Mouse (Mus musculus) heart, postnatal 0 days (tissue): ENCODE data around the gene Robo1.

Source experiments
- CTCF ChIP-seq: IDR thresholded peaks from 2 replicates; pipeline ENCODE4 v1.5.1; 2016; ENCODE audit warnings: antibody characterized with exemption, control low read depth, low read depth
- EP300 ChIP-seq: IDR thresholded peaks from 2 replicates; pipeline ENCODE4 v1.6.1; 2016; ENCODE audit warnings: antibody characterized with exemption, low read depth

DNA sequence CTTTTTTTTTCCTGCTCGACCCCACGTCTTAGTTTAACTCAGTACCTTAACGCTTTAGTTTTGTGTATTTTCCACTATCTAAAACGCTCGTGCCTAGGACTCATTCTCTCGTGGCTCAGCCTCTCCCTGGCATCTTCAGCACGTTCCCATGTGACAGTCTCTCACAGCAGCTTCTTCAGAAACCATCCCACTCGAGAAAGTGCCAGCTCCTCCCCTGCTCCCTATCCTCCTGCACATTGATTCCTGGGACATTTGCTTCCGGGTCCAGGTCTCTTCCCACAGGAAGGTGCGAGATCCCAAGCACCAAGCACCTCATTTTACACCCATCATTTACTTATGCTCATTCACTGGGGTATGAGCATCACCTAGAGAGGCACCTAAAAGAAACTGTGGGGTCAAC, 150.0 kb downstream of the Robo1 start:
- no peak for TF ChIP-seq CTCF
- no peak for TF ChIP-seq EP300
